Mouse (Mus musculus) spleen, adult 18-20 months (tissue): ENCODE measurements around the gene Map4k4.

Experiments used
- DNase-seq, 2 experiments: peaks; one replicate each; pipeline ENCODE4 v3.0.0; 2022; ENCODE audit warnings: mixed read lengths in 2 of 2

Map4k4 gene

GRCm38 (mm10) chr1:40051157-40051556, 150.4 kb downstream of the Map4k4 start:
- DNase-seq: no peak

GRCm38 (mm10) chr1:40052156-40052555, 151.4 kb downstream of the Map4k4 start:
- DNase-seq: no peak

- DNase-seq: no peak
Measured at GRCm38 (mm10) chr1:40053071-40053470, 152.4 kb downstream of the Map4k4 start.

- DNase-seq: no peak
Measured at GRCm38 (mm10) chr1:40055051-40055450, 154.3 kb downstream of the Map4k4 start.

- DNase-seq: no peak
Measured at GRCm38 (mm10) chr1:40055963-40056362, 155.2 kb downstream of the Map4k4 start.

GRCm38 (mm10) chr1:40057351-40057750, 156.6 kb downstream of the Map4k4 start:
- no peak for DNase-seq

- no peak for DNase-seq
Measured at GRCm38 (mm10) chr1:40058013-40058412, 157.3 kb downstream of the Map4k4 start.

- DNase-seq: no peak
Measured at GRCm38 (mm10) chr1:40059122-40059774, 158.5 kb downstream of the Map4k4 start.

GRCm38 (mm10) chr1:40061359-40061758, 160.6 kb downstream of the Map4k4 start:
- no peak for DNase-seq

- no peak for DNase-seq
Measured at GRCm38 (mm10) chr1:40063409-40063808, 162.7 kb downstream of the Map4k4 start.

- DNase-seq: no peak
Measured at GRCm38 (mm10) chr1:40064508-40064907, 163.8 kb downstream of the Map4k4 start.

- no peak for DNase-seq
Measured at GRCm38 (mm10) chr1:40072558-40072957, 171.8 kb downstream of the Map4k4 start.

- DNase-seq: no peak
Measured at GRCm38 (mm10) chr1:40073779-40074178, 173.1 kb downstream of the Map4k4 start, which contains the start of gene Il1r2. TSS of gene Il1r2 (plus strand) at chr1:40074079.
